Mouse (Mus musculus): ENCODE data around the gene Gm16181. TPM values are rescaled to one million over a fixed set of nuclear protein-coding genes. Genes with fewer than 3 reads are reported as not detected.

Gene Gm16181
- total RNA-seq, 1 experiment from 2014 or later, result not detected

DNA sequence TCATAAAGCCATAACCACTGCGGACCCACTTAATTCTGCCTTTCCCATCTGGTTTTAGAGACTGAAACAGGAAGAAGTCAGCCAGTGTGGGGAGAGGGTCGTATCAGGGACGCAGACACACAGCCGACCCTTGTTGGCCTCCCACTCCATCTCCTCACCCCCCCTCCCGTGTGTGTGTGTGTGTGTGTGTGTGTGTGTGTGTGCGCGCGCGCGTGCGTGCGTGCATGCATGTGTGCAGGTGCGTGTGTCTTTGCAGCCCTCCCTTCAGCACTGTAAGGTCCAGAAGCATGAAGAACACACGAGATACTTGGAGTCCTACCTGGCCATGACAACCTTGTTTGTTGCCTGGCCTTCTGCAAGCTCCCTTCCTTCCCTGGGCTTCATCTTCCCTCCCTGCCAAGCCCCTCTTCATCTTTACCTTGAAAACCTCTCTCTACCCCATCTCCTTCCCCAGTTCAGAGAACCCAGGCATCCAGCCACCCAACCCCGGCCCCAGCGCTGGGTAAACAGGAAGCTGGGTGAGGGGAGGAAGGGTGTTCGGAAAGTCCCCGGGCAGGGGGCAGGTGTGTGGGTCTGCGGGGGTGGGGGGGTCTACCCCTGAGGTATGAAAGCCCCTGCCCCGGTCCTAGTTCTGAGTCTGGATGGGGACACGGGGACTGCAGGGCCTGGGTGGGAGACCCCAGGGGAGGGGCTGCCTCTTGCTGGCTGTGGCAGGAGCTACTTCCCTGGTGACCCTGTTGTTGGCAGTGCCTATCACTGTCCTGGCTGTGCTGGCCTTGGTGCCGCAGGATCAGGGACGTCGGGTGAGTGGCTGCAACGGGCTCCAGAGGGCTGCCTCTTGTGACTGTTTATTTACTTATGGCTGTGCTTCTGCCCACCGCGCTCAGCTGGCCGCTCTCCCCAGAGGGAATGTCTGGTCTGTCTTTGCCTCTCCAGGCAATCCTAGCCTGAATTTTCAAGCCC lies 26.5 kb upstream of the Gm16181 start, which contains the start of gene Ltb:
Gene Ltb (plus strand): TSS at position 559 of the 963 bp plus-strand sequence.
- no peak for ATAC-seq (replicated peaks in 1 of 2; ENCODE audit: insufficient read depth in 1 of 2, low FRiP score in 2 of 2, low TSS enrichment in 1 of 2, low read depth in 1 of 2, poor library complexity in 2 of 2, severe bottlenecking in 2 of 2)

DNA sequence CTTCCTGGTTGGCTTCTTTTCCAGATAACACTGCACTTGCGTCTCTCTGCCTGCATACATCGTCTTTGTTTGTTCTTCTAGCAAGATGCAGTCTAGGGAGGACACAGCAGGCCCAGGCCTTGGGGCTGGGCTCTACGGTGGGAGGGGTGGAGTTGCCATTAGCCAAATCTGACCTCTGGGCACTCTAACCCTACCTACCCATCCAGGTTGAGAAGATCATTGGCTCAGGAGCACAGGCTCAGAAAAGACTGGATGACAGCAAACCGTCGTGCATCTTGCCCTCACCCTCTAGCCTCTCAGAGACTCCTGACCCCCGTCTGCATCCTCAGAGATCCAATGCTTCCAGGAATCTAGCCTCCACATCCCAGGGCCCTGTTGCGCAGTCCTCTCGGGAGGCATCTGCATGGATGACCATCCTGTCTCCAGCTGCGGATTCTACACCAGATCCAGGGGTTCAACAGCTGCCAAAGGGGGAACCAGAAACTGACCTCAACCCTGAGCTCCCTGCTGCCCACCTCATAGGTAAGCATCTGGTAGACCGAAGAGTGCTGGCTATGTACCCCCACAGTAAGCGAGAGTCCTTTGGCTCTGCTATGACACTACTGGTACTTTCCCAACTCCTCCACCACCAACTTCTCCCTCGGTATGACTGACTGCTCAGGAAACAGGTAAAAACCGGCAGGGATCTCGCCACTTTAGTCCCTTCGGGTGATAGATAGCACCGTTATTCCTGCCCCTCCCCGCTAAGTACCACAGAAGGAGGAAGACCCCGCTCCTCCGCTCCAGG lies 25.6 kb upstream of the Gm16181 start:
- ATAC-seq (replicated peaks in 1 of 2; ENCODE audit: insufficient read depth in 1 of 2, low FRiP score in 2 of 2, low TSS enrichment in 1 of 2, low read depth in 1 of 2, poor library complexity in 2 of 2, severe bottlenecking in 2 of 2), result no peak

DNA sequence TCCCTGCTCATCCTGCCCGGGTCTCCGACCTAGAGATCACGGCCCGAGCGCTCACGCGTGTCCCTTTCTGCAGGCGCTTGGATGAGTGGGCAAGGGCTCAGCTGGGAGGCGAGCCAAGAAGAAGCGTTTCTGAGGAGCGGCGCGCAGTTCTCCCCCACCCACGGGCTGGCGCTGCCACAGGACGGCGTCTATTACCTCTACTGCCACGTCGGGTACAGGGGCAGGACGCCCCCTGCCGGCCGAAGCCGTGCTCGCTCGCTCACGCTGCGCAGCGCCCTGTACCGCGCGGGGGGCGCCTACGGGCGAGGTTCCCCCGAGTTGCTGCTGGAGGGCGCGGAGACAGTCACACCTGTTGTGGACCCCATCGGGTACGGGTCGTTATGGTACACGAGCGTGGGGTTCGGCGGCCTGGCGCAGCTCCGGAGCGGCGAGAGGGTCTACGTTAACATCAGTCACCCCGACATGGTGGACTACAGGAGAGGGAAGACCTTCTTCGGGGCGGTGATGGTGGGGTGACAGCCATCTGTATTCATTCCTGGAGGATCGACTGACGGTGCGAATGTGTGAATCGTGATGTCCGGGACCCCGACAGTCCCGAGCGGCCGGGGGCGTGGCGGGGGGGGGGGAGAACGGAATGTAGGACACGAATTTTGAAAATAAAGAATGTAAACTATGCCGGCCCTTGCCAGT lies 24.9 kb upstream of the Gm16181 start:
- ATAC-seq (replicated peaks in 1 of 2; ENCODE audit: insufficient read depth in 1 of 2, low FRiP score in 2 of 2, low TSS enrichment in 1 of 2, low read depth in 1 of 2, poor library complexity in 2 of 2, severe bottlenecking in 2 of 2), result peak; percentile 68 to 75

DNA sequence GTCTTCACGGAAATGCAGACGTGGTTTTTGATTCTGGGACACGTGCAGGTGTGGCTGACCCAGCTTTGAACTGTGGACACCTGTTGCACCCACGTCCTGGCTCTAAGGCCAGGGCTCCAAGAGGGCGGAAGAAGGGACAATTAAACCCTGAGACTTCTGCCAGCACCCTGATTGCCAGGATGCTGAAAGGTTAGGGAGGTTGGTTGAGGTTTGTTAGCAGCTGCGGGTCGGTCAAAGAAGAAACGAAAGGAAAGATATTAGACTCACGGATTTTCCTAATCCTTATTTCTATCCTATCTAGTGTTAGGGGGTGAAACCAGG lies 24.4 kb upstream of the Gm16181 start:
- ATAC-seq (replicated peaks in 1 of 2; ENCODE audit: insufficient read depth in 1 of 2, low FRiP score in 2 of 2, low TSS enrichment in 1 of 2, low read depth in 1 of 2, poor library complexity in 2 of 2, severe bottlenecking in 2 of 2), result no peak

DNA sequence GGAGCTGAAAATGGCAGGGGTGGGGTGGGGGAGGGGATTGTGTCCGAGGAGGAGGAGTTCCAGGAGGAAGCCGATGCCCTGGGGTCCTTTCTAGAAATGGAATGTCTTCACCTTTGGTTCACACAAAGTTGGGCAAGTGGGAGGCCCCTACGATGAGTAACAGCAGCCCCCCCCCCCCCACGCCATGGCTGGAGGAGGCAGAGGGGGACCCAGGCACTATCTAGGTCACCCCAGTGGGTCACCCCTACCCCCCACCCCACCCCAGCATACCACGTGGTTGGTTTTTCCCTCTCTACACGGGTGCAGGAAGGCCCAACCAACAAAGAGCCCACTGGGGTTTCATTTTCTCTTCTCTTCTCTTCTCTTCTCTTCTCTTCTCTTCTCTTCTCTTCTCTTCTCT lies 23.5 kb upstream of the Gm16181 start:
- no peak for ATAC-seq (replicated peaks in 1 of 2; ENCODE audit: insufficient read depth in 1 of 2, low FRiP score in 2 of 2, low TSS enrichment in 1 of 2, low read depth in 1 of 2, poor library complexity in 2 of 2, severe bottlenecking in 2 of 2)

DNA sequence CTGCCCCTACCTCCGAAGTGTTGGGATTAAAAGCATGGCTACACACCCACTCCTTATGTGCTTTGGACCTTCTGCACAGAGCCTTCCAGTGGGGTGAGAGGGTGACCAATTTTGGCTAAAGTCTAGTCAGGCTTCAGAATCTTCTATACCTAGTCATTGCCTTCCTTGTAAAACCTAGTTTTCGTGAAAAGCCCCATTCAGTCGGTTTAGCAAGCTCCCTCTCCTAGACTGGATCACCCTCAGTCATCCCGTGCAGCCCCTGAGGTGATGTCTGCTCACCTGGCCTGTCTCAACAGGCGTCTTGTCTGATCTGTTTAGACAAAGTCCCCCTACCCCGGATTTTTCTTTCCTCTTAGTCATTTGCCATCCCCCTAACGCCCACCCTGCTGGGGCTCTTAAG lies 22.6 kb upstream of the Gm16181 start:
- no peak for ATAC-seq (replicated peaks in 1 of 2; ENCODE audit: insufficient read depth in 1 of 2, low FRiP score in 2 of 2, low TSS enrichment in 1 of 2, low read depth in 1 of 2, poor library complexity in 2 of 2, severe bottlenecking in 2 of 2)

DNA sequence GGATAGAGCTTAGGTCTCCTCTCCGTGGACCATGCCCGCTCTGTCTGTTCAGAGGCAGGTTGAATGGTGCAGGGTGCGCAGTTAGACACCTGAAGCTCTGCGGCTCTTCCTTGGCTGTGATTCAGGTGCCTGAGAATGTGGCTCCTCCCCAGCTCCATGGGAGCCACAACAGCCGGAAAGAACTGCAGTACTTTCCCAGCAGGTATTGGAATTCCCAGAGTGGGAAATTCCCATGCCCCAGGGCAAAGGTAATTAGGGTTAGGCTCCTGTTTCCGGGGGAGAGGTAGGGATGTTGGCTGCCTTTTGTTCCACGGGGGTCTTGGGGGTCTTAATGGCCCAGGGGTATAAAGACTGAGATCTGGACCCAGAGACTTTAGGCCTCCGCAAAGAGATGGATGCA lies 21.7 kb upstream of the Gm16181 start:
- no peak for ATAC-seq (replicated peaks in 1 of 2; ENCODE audit: insufficient read depth in 1 of 2, low FRiP score in 2 of 2, low TSS enrichment in 1 of 2, low read depth in 1 of 2, poor library complexity in 2 of 2, severe bottlenecking in 2 of 2)

DNA sequence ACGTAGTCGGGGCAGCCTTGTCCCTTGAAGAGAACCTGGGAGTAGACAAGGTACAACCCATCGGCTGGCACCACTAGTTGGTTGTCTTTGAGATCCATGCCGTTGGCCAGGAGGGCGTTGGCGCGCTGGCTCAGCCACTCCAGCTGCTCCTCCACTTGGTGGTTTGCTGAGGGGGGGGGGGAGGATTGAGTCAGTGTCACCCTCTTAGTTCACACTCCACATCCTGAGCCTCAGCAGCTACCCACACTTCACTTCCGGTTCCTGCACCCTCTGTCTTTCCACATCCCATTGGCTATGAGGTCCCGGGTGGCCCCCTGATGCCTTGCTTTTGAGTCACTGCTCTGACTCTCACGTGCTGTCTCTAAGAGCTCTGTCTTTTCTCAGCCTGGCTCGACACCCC lies 20.2 kb upstream of the Gm16181 start:
- peak; percentile 71 to 85 for ATAC-seq (replicated peaks in 1 of 2; ENCODE audit: insufficient read depth in 1 of 2, low FRiP score in 2 of 2, low TSS enrichment in 1 of 2, low read depth in 1 of 2, poor library complexity in 2 of 2, severe bottlenecking in 2 of 2)

DNA sequence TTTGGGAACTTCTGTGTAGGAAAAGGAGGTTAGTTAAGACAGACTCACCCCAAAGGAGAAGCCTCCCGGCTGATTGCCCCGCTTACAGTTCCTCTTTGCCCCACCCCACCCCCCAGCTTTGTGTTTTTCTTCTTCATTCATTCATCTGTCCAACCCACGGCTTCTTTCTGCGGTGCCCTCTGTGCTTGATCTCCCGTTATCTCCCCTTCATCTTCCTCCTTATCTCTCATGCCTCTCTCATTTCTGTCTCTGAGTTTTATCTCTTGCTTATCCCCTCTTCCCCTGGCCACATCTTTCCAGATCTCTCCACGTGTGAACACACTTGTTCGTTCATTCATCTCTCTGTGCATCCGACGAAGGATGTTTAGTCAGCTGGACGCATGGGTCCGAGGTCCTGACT lies 19.5 kb upstream of the Gm16181 start:
- ATAC-seq (replicated peaks in 1 of 2; ENCODE audit: insufficient read depth in 1 of 2, low FRiP score in 2 of 2, low TSS enrichment in 1 of 2, low read depth in 1 of 2, poor library complexity in 2 of 2, severe bottlenecking in 2 of 2), result no peak

DNA sequence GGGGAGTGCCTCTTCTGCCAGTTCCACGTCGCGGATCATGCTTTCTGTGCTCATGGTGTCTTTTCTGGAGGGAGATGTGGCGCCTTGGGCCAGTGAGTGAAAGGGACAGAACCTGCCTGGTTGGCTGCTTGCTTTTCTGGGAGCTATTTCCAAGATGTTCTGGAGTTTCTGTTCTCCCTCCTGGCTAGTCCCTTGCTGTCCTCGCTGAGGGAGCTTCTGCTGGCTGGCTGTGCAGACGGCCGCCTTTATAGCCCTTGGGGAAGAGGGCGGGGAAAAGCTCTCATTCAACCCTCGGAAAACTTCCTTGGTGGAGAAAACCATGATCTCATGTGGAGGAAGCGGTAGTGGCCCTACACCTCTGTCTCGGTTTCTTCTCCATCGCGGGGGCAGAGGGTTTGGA lies 18.8 kb upstream of the Gm16181 start, which contains the start of gene Tnf:
Gene Tnf (minus strand): TSS at position 221 of the 400 bp plus-strand sequence.
- ATAC-seq (replicated peaks in 1 of 2; ENCODE audit: insufficient read depth in 1 of 2, low FRiP score in 2 of 2, low TSS enrichment in 1 of 2, low read depth in 1 of 2, poor library complexity in 2 of 2, severe bottlenecking in 2 of 2), result peak; percentile 57 to 61

DNA sequence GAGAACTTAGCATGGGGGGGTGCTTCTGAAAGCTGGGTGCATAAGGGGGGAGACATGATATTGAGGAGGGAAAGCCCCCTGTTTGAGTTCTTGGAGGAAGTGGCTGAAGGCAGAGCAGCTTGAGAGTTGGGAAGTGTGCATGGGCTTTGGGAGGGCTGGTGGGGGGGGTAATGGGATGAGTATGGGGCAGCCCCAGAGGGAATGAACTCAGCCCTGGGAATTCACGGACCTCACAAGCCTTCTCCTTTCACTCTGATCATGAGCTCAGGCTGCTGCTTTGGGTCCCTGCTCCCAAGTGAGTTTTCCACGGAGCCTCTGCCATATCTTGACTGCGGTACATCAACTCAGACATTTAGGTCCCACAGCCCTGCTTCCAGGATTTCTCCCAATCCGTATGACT lies 18.2 kb upstream of the Gm16181 start:
- no peak for ATAC-seq (replicated peaks in 1 of 2; ENCODE audit: insufficient read depth in 1 of 2, low FRiP score in 2 of 2, low TSS enrichment in 1 of 2, low read depth in 1 of 2, poor library complexity in 2 of 2, severe bottlenecking in 2 of 2)

DNA sequence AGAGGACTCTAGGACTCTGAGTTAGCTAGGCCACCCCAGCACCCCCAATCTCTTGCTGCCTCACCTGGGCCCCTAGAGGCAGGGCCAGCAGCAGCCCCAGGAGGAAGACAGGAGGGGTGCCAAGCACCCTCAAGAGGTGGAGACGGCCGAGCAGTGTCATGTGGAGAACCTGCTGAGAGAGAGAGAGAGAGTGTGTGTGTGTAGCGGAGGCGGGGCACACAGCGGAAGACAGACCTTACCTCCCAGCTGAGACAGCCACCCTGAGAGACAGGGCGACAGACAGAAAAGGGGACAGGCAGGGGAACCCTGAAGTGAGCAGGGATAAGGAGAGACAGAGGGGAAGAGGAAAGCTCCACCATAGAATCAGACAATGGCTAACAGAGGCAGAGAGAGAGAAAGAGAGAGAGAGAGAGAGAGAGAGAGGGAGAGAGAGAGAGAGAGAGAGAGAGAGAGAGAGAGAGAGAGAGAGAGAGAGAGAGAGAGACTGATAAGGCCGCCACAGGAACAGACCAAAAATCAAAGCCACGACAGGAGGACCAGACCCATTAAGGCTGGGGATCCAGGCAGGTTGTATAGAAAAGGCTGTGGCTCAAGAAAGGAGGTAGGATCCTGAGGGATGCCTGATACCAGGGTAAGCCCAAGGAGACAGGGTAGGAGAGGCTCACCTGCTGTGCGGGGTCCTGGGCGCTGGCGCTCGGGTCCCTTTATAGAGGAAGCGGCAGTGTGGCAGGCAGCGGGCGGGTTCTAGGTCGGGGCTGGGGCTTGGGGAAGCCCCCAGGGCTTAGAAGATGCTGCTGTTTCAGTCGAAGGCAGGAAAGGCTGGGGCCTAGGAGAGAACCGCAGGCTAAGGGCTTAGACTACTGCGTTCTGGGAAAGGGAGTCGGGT lies 15.9 kb upstream of the Gm16181 start, which contains the start of gene Lta:
Gene Lta (minus strand): TSS at position 858 of the 886 bp plus-strand sequence.
- no peak for ATAC-seq (replicated peaks in 1 of 2; ENCODE audit: insufficient read depth in 1 of 2, low FRiP score in 2 of 2, low TSS enrichment in 1 of 2, low read depth in 1 of 2, poor library complexity in 2 of 2, severe bottlenecking in 2 of 2)

DNA sequence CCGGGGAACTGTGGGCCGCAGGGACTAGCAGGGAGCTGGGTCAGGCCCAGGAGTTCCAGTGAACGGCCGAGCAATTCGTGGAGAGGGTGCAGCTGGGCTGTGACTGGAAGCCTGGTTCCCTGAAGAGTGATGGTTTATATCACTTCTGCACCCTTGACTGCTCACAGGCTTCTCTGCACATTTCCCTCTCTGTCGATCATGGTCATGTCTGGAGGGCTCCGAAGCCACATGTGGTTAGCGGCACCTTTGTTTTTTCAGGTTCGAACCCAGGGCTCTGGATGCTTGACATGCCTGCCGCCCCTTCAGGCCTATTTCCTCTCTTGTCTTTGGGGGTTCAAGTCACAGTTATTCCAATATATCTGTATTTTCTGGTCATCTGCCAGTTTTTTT lies 15.3 kb upstream of the Gm16181 start:
- no peak for ATAC-seq (replicated peaks in 1 of 2; ENCODE audit: insufficient read depth in 1 of 2, low FRiP score in 2 of 2, low TSS enrichment in 1 of 2, low read depth in 1 of 2, poor library complexity in 2 of 2, severe bottlenecking in 2 of 2)

DNA sequence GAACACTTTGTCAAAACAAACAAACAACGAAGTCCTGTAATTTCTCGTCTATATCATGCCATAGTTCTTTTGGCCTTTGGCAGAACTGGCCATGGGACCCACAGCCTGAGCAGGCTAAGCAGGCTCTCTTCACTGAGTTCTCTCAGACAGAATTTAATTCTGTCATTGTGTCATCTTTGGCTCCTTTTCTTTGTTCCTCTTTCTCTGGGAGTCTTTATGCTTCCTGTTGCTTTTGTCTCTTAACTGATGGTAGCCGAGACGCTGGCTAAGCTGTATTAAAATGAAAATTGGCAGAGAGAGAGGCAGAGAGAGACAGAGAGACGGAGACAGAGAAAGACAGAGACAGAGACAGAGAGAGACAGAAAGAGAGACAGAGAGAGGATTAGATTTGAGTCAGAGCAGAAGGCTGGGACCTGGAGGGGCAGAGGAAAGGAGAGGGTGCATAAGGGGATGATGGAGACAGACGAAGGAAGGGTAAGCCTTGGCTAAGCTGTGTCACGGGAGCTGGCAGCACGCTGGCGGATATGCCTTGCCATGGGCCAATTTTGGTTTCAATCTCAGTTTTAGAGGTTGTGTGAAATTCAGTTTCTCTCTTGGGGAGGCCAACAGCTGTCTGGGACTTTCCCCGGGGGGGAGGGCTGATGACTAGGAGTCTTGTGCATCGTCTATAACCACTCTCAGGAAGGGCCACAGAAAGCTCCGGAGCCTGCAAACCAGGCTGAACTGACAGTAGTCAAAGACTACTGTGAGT lies 10.7 kb upstream of the Gm16181 start:
- peak; percentile 36 to 49; a peak in 2 of 4 replicates for ATAC-seq (replicated peaks in 1 of 2; ENCODE audit: insufficient read depth in 1 of 2, low FRiP score in 2 of 2, low TSS enrichment in 1 of 2, low read depth in 1 of 2, poor library complexity in 2 of 2, severe bottlenecking in 2 of 2)

DNA sequence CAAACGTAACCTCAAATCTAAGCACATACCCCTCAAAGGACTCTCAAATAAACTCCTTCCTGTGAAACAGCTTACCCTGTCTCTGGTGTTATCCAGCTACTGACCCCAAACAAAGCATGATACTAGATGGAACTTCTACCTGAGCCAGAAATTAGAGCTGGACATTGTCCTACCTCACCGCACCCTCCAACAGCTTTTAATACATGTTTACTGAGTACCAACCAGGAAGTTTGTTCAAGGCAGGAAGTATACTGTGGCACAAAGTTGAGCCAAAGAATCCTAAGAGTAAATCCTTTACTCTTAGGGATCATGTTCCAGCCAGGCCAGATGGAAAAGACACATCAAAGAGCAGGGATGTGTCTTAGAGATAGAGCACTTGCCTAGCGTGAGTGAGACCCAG lies 10.0 kb upstream of the Gm16181 start:
- no peak for ATAC-seq (replicated peaks in 1 of 2; ENCODE audit: insufficient read depth in 1 of 2, low FRiP score in 2 of 2, low TSS enrichment in 1 of 2, low read depth in 1 of 2, poor library complexity in 2 of 2, severe bottlenecking in 2 of 2)

DNA sequence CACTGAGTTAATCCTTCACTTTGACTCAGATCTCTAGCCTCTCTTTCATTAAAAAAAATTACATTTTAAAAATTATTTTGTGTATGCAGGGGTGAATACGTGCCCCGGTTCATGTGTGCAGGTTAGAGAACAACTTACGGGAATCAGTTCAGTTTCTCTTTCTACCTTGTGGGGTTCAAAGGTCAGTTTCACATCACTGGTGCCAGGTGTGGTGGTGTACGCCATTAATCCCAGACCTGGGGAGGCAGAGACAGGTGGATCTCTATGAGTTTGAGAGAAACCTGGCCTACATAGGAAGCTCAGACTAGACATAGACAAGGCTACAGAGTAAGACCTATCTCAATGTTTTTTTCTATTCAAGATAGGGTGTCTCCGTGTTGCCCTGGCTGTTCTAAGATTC lies 7.6 kb upstream of the Gm16181 start:
- ATAC-seq (replicated peaks in 1 of 2; ENCODE audit: insufficient read depth in 1 of 2, low FRiP score in 2 of 2, low TSS enrichment in 1 of 2, low read depth in 1 of 2, poor library complexity in 2 of 2, severe bottlenecking in 2 of 2), result no peak

Data from hematopoietic stem cell, adult 5-6 weeks (primary cell).